Mouse (Mus musculus) R1 (cell line): ENCODE measurements at regions not wholly inside any gene's neighbourhood (a gene's known extent, or its start where the extent isn't known, plus 50 kb on each side); places are given as distances from the start of the nearest gene placed in this dataset.
A peak's percentile ranks its signal among the peaks of the same experiment; 100 is the strongest.

Experiments
- DNase-seq: peaks from one replicate; pipeline ENCODE4 v3.0.0-alpha.2; 2018; ENCODE audit warnings: low read depth, low spot score

DNA sequence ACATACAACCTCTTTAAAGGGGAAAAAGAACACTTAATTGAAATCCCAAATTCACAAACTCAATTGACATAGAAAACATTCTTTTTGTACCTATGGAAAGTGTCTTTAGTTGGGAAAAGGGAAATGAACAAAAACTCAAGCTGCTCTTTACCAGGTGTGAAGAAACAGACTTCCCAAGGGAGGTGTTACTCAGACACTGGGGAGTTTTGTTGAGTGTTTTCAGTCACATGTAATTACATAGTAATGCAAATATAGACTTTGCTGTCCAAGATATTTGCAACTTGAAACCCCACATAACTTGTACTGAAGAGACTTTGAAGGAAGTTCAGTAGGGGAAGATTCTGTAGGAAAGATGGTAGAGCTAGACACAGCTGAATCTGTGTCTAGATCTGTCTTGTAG is 547.7 kb upstream of the Zfp960 start:
- no peak for DNase-seq

DNA sequence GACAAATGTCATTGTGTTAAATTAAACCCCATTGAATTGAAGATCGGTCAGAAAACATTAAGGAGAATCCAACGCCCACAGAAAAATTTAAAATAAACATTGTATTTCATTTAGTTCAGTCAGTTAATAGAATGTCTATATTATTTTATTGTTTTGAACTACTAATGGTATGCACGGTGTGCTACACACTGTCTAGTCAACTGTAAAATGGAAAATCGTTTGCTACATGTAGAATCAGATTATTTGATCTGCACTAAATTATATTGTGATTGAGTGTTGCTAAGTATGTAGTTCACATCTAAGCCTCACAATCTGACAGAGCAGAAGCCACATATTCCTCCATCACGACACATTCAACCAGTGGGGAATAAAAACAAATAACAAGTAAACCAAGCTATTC is 570.0 kb upstream of the Zfp960 start:
- no peak for DNase-seq

DNA sequence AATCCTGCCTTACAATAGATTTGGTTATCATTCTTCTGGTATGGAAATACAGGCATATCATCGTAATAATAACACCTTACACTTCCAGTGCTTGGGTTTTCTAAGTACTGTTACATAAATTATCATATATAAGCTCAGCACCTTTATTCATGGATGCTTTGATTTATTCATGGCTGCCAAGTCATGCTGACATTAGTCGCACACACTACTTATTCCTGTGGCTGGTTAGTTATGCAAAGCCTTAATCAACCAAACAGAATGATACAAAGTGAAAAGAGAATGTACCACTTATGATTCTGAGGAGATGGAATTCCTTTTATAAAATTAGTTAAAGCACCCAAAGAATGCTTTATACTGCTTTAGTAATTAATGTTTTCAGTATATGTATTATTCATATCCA is 570.4 kb upstream of the Zfp960 start:
- no peak for DNase-seq

DNA sequence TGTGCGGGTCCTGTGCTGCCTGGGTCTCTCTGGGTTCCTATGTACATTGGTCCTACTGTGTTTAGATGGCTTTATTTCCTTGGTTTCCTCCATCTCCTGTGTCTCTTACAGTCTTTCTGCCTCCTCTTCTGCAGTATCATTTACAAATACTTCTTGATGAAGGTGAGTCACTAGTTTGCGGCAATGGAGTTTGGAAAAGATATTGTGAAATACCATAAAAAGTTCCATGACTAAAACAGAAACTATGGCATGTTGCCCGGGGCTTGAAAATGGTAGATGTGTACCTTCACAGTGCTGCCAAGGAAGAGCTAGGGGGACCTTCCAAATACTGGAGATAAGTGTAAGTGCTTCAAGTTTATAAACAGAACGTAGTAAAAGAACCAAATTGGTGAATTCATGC is 571.4 kb upstream of the Zfp960 start:
- no peak for DNase-seq

DNA sequence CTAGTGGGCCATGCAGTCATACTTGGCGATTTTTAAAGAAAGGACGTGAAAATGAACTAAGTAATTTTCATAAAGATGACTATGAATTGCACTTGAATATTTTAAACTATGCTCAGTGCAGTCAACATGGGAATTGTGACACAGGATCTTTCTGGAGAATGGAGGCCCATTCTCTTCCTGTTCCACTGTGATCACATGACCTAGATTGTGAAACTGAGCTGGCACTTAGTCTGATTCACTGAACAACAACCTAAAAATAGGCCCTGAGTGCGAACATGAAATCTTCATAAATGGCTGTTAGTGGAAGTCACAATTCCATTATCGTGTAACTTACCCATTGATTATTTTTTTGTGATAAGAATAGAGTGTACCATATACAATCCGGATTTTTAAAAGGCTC is 577.6 kb upstream of the Zfp960 start:
- DNase-seq: no peak

DNA sequence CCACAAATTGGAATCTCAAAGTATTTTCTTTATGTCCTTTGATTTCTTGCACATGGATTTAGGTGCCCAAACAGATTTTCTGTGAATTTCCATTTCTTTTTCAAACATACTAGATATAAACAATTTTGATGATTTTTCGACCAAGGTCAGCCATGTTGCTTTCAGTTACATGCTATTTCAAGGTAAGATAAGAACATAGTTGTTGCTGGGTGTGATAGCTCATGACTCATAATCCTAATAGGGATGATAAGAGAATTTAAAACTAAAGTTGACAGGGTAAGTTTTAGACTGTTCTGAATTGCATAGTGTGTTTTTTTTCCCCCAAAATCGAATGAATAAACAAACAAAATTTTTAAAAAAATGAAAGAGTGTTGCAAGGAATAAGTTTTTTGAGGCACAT is 579.9 kb upstream of the Zfp960 start:
- DNase-seq: no peak

DNA sequence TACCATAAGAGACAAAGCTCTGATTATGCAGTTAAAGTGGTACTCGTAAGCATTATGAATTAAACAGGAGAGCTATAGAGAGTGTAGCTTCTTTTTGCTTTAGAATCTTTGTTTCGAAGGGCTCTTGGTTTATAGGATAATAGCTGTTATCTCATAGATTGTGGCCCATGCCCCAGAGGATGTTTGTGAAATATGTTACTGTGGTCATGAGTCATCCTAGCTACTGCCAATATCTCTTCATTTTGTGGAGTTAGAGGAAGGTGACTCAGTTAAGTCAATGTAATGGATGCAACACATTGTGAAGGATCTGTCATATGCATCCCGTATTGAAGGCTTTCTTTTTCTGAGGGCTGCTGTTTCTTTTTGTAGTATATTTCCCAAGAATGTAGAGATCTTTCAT is 582.2 kb upstream of the Zfp960 start:
- DNase-seq: no peak

DNA sequence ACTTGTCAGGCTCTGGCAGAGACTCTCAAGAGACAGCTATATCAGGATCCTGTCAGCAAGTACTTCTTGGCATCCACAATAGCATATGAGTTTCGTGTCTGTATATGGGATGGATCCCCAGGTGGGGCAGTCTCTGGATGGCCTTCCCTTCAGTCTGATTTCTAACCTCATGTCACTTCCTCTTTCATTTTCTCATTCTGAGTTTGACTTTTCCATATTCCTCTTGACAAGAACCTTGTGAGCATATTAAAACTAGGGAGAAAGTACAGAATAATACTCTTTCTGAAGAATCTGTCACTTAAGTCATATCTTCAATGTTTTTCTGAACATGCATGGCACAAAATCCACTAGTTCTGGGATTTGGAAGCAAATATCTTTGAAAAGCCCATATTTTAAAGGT is 583.3 kb upstream of the Zfp960 start:
- DNase-seq: no peak

DNA sequence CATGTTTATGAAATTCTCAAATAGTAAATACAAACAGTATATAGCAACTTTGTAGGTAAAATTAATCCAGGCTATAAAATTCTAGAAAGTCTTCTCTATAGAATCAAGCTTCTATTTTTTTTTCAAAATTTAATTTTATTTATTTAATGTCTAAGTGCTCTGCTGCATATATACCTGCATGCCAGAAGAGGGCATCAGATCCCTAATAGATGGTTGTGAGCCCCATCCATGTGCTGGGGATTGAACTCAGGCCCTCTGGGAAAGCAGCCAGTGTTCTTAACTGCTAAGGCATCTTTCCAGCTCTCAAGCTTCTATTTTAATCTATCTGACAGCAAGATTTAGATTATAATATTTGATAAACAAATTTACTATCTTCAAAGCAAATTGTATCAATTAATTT is 602.7 kb upstream of the Zfp960 start:
- DNase-seq: peak; percentile 15

DNA sequence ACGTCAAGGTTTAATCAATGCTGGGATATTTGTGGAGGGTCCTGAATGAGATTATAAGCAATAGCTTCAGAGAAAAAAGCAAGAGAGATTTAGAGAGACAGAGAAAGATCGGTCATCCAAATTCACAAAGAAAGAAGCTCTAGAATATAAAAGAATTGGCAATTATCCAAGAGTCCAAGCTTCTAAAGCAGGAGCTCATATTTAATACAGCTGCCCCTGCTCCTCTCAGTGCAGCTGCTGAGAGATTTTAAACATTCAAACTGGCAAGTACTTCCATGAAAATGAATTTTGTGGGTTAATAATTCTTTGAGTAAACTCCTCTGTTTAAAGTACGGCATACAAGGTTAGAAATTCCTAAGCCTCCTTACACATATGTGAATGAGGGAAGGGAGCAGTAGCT is 610.8 kb upstream of the Zfp960 start:
- no peak for DNase-seq

DNA sequence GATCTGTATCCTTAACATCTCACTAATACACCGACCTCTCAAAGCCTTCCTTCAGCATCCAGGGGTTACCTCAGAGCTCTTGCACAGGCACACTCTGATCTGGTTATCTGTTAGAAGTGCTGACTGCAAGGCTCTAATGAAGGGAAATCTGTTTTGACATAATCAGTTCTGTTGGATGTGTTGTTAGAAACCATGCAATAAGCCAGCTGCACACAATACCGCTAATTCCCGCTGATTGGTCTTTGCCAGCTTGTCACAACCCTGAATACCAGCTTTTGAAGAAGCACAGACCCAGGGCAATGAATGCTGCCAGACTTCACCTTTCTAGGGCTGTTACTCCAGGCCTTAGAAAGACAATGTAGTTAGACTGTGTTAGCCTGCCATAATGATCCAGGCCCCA is 613.7 kb upstream of the Rgmb start:
- no peak for DNase-seq

DNA sequence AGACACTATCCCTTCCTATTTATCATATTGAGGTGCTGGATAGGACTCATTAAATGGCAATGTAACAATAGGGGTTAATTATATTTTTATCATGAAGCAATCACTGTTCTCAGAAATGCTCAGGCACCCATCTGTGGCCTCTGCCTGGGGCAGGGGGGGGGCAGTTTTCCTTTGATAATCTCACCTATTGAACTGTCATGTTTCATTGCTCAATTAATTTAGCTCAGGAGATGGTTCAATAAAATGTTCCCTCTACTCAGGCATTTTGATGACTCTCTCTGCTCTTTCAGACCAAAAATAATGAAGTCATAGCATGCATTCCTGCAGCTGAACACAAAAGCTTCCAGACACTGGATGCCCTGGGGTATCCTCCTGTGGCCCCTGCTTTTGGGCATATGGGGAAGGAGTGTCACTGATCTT is 564.4 kb upstream of the Rgmb start:
- DNase-seq: no peak

DNA sequence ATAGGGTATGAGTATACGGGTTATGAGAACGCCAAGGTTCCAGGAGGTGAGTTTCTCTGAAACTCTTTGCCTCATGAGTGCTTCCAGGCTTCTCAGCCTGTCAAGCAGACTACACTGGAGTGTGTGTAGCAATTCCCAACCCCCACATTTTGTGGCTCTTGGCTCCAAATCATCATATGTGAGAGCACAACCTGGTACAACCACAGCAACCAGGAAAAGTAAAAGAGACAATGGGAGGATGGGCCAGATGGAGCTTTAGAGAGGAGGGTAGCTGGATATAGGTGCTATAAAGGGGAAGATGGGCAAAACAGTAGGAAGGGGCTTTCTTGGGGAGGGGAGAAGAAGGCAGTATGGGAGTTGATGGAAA is 544.0 kb upstream of the Rgmb start:
- DNase-seq: peak; percentile 70

DNA sequence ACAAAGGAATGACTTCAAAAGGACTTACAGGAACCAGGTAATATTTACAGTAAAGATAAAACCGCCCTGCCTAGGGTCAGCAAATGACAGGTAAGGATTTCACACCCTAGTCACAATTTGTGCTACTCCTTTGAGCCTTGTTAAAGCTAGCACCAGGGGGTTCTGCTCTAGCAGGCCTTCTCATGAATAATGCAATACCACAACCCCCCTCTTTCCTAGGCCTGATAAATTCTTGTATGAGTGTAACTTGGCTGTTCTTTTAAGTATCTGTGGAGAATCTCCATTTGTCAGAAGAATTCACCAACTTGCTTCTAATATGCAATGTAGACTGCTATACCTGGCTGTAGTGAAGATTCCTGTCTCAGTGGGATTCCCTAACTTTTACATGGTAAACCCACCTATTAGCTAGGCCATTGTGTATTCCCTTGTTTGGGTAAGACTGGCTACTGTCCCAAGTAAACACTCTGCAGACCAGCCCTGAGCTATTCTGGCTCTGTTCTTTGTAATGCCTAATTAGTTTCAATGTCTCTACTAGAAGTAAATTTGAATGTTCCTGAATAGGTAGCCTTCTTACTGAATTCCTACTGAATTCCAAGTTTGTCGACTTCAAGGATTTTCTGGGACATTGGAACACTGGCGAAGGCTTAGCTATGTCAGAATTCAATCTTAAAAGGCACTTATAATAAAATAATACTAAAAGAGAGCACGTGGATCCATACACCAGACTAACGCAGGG is 543.4 kb upstream of the Rgmb start:
- DNase-seq: peak; percentile 71

DNA sequence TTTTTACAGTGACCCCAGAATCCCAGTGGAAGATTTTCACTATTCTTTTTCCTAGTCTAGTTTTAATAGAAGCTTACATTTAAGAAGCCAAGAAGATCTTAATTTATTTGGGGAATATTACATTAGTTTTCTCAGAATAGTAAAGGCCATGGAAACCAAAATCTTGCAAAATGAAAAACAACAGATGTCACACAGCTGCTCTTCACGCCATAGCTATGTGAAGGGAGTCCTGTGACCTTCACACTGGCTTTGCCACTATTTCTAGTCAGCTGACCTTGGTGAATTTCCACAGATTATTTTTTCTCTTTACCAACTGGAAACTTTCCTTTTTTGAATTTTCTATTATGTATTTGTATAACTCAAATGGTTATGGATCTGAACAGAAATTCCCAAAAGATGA is 542.1 kb upstream of the Rgmb start:
- DNase-seq: no peak

DNA sequence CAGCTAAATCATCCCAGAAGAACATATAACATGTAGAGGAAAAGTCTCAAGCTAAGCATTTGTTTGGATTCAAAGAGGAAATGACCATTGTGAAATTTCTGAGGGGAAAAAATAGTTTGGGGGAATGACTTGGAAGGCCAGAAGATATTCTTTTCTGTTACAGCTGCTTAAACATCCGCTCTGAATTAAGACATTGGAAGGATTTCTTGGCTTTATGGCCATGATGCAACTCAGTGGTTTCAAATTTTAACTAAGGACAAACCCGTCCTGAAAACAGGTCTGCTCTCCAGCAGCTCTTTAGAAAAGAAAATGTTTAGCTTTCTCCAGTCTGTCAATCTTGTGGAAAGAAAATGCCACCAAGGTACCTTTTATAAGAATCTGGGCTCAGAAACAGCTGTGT is 513.2 kb upstream of the Rgmb start:
- no peak for DNase-seq

DNA sequence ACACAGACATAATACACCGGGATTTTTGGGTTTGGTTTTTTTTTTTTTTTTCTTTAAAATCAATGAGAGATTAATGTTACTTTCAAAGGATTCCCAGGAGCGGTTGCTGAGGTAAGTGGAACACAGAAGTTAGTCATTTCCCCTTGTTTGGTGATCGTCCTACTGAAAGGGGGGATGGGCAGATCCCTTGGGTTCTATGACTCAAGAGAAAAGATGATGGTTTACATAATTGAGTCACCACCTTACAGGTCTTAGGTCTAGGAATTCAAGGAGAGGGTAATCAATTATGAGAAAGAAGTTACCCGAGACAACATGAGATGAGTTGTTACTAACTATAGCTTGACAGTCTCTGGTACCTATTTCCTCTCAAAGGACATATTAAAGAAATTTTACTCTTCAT is 511.9 kb upstream of the Rgmb start:
- no peak for DNase-seq

DNA sequence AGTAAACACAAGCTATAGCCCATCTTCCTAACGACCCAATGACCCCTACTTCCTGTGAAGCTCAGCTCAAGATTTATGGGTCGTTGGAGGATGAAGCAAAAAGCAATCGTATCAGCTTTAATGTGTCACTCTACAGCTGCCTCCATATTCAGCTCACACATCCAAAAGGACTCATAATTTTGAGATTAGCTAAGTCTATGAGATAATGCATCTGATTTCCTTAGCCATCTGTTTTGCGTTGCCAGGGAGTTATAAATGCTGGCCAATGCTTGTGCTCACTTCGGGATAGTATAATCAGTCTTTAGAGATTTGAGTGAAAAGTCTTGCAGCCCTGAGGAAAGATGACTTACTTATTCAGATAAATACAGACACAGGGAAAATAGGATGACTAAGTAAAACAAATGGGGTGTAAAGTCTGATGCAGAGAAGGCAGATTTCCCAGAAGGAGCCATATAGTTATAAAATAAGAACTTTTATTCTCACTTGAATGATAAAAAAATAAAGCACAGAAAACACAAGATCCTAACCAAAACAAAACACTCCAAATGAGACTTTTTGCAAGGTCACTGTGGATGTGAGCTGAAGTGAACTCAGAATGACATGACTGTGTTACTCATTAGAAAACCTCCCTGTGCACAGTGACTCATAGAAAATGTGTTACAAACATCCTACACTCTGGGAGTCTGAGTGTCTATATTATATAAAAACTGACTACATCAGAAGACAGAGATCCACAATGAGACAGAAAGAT is 509.1 kb upstream of the Rgmb start:
- no peak for DNase-seq

DNA sequence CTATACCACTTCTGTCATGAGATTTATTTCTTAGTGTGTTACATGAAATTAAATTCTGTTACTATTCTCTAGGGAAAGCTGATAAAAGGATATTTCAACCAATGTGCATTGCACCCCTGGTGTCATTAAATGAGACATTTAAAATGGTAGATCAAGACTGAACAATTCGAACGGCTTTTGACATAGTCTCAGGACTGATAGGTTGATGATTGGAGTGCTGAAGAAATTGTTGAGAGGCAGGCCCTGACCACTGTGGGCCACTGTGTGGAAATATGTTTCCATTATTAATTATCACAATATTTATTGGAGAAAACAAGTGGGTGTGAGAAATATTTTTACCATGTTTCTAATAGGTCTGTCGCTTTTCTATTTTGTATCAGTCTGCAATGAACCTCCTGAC is 481.1 kb upstream of the Rgmb start:
- DNase-seq: no peak

DNA sequence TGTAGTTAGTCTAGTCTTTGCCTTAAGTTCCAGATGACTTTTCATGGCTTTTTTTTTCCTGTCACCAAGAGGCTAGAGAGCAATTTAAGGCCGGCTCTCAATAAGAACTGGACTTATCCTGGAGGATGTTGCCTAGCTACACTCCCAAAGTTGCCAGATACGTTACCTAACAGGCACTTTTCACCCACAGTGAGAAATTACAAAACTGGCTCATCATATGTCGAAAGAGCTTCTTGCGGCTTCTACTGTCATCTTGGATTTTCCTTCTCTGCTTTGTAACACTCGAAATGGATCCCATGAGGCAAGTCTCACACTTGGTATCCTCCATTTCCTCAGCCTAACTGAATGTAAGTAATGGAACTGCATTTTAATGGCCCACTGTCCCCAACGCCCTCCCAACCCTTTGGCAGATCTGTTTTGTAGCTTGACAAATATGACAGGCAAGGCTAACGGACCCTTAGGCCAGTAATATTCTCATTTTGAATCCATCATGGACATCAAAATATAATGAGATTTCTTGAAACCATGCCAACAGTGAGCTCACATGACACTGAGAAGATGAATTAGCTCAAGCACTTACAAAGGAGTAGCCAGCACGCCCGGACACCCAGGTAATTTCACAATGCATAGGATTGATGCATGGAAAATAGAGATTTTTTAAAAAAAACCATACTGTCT is 480.5 kb upstream of the Rgmb start:
- no peak for DNase-seq

DNA sequence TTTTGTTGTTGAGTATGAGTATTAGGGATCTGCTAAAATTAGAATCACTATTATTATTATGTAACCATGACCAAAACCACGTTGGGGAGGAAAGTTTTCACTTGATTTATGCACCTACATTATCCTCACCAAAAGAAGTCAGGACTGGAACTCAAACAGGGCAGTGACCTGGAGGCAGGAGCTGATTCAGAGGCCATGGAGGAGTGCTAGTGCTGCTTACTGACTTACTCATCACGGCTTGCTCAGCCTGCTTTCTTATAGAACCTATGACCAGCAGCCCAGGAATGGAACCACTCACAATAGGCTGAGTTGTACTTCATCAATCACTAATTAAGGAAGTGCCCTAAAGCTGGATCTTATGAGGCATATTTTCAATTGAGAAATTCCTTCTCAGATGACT is 470.9 kb upstream of the Rgmb start:
- DNase-seq: no peak

DNA sequence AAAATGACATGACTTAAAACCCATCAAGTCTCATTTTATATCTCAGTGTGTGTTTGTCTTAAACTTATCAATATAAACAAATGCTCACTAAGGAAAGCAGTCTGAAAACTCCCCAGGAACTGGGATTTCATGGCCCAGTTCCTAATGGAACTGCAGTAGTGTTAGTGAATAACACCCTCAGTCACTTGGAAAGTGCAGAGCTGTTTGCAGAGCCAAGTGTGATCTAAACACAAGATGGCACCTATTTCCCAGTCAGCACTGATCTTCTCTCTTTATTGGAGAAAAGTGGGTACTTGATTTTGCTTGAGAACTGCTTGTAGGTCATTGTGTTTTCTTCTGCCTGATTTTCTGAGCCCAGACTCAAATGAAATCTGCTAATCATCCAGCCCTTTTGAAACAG is 467.7 kb upstream of the Rgmb start:
- DNase-seq: no peak
